Mouse (Mus musculus): ENCODE measurements at regions not wholly inside any gene's neighbourhood (a gene's known extent, or its start where the extent isn't known, plus 50 kb on each side); places are given as distances from the start of the nearest gene placed in this dataset.

GRCm38 (mm10) chr4:31493087-31493511, 470.8 kb upstream of the Map3k7 start:
- no peak for DNase-seq (ENCODE audit: low spot score in 2 of 2)

GRCm38 (mm10) chr4:31499888-31500287, 464.0 kb upstream of the Map3k7 start:
- no peak for DNase-seq (ENCODE audit: low spot score in 2 of 2)

DNA sequence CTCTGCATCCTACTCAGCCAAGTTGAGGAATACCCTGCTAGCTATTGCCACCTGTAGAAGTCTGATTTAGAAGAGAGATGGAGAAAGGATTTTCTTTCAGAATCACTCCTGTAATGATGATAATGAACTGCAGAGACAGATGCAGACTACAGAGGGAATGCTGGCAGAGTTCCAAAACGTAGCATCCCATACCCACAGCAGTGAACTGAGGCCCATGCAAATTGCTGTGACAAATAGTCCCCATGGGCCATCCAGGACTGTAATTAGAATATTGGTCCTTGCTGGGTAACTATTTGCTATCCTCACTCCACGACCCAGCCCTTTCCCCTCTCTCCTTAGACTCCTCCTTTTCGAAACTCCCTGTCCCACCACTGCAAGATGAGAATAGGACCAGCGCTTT, 463.5 kb upstream of the Map3k7 start:
- DNase-seq (ENCODE audit: low spot score in 2 of 2) = no peak

DNA sequence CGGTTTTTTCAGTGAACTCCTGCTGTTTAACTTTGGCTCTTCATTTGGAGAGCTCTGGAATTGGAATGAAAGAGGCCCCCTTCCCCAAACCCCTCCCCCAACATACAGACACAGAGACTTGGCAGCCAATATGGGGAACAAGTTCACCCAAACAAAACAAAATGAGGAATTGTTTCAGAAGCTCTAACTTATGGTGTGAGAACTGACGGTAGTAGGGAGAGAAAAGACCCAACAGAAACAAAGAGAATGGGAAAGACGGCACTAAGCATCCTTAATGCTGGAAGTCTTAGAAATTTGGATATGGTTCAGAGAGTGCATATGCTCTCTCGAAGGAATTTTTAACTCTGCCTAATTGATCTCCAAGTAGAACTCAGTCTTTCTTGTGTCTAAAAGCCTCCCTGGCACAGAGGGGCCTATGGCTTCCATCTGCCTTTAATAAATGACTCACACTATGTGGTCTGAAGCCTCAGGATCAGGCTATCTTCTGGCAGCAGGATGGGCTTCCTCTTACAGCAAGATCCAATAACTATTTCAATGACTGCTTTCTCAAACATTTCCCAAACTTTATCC, 438.2 kb upstream of the Map3k7 start:
- no peak for DNase-seq (ENCODE audit: low spot score in 2 of 2)

- no peak for DNase-seq (ENCODE audit: low spot score in 2 of 2)
Observed at GRCm38 (mm10) chr4:31536811-31537210, 427.1 kb upstream of the Map3k7 start.

GRCm38 (mm10) chr4:31553780-31554394, 410.0 kb upstream of the Map3k7 start:
- DNase-seq (ENCODE audit: low spot score in 2 of 2) = no peak

GRCm38 (mm10) chr4:31555077-31555476, 408.8 kb upstream of the Map3k7 start:
- DNase-seq (ENCODE audit: low spot score in 2 of 2) = no peak

- DNase-seq (ENCODE audit: low spot score in 2 of 2) = no peak
Observed at GRCm38 (mm10) chr4:31557261-31557660, 406.6 kb upstream of the Map3k7 start.

DNA sequence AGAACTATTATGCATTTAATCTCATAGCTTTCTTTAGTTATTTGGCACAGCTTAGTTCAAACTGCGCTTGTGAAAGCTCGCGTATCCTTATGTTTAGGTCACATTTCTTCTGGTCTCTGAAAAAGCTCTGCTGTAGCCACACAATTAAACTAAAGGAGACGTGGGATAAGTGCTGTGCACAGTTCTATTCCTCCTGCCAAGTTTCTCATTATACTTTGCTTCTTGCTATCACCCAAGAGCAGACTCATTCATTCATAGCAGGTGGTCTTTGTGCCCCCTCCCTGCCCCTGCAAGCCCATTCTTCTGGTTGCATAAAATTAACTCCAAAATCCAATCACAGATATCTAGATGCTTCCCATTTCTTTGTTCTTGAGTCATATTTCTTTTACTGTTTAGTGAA, 403.6 kb upstream of the Map3k7 start:
- DNase-seq (ENCODE audit: low spot score in 2 of 2) = no peak

DNA sequence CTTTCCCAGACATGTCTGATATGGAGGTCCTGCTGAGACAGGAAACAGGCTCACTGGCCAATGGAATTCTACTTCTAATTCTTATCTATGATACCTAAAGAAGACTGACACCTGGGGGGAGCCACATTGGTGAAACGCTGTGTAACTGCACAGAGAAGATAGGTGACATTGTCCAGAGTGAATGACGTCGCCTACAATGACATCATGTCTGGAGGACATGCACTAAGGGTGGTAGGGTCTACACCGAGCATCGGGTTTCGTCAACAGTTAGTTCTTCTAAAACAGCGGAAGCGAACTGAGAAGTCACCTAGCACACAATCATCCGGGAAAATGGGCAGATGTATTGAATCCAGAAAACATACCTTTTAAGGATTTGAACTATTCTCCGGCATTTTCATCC, 402.7 kb upstream of the Map3k7 start:
- no peak for DNase-seq (ENCODE audit: low spot score in 2 of 2)

- DNase-seq (ENCODE audit: low spot score in 2 of 2) = no peak
Observed at GRCm38 (mm10) chr4:31561823-31562222, 402.1 kb upstream of the Map3k7 start.

GRCm38 (mm10) chr4:31566158-31566557, 397.7 kb upstream of the Map3k7 start:
- DNase-seq (ENCODE audit: low spot score in 2 of 2) = no peak

DNA sequence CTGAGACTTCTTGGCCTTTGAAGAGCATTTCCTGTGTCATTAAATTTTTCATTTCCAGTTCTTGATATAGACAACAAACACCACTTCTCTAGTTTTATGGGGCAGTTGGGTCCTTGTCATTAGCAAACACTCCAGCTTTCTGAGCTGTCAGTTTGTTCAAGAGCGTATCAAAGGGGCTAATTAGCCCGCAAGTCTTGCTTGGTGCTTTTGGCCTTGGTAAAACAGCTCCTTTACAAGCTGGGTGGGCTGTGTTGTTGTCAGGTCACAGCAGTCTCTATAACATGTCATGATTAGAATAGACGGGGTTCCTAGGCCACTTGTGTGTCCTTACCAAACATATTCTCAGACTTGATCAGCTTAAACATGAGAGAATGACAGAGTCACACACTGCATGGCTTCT, 397.1 kb upstream of the Map3k7 start:
- DNase-seq (ENCODE audit: low spot score in 2 of 2) = no peak

- DNase-seq (ENCODE audit: low spot score in 2 of 2) = no peak
Observed at GRCm38 (mm10) chr4:31569687-31570086, 394.2 kb upstream of the Map3k7 start.

GRCm38 (mm10) chr4:31576982-31577579, 386.8 kb upstream of the Map3k7 start:
- DNase-seq (ENCODE audit: low spot score in 2 of 2) = no peak

DNA sequence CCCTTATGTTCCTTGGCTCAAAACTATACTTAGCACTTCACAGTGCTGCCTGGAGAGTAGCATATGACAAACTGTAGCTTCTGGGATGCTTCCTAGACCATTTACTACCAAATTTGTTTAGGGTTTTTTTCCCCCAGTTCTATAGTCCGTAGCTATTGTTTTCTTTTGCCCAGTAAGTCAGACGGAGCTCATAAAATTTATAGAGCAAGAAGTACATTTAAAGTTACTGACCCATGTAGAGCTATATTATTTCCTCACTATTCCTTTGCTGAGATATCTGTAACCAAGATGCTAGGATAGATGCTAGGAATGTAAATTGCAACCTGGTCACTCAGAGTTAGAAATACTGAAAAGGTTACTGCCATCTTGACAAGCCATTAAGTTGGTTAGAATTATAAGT, 380.4 kb upstream of the Map3k7 start:
- no peak for DNase-seq (ENCODE audit: low spot score in 2 of 2)

- no peak for DNase-seq (ENCODE audit: low spot score in 2 of 2)
Observed at GRCm38 (mm10) chr4:31584171-31584570, 379.7 kb upstream of the Map3k7 start.

DNA sequence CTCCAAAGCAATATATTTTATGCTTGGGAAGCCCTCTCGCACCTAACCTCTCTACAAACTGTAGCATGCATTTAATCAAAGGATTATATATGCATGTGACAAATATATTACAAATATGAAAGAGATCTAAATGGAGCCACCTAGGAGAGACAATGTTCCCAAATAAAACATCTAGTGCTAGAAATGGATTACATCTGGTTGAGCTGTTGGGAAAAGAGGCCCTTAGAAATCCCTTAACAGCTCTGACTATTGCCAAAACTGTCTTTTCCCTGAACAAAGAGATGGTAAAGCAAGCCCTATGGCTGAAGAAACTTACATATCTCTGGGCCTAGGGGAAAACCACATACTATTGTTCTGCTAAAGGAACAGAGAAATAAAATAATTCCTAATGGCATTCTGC, 369.8 kb upstream of the Map3k7 start:
- DNase-seq (ENCODE audit: low spot score in 2 of 2) = no peak

DNA sequence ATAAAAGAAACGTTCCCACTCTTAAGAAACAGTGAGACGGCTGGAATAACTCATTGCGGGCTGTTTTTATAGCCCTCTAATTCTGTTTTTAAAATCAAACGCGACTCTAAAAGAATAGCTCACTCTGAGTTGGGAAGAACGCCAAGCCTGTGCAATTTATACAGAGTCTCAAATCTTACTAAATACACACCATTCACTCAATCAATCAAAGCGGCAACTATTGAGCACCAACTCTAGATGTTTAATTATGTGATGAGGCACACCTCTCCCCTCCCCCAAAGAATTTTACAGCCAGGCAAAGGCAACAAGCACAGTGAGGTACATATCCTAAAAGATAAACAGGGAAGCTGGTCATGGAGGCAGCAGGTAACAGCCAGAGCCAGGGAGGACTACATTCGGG, 362.4 kb upstream of the Map3k7 start:
- no peak for DNase-seq (ENCODE audit: low spot score in 2 of 2)

DNA sequence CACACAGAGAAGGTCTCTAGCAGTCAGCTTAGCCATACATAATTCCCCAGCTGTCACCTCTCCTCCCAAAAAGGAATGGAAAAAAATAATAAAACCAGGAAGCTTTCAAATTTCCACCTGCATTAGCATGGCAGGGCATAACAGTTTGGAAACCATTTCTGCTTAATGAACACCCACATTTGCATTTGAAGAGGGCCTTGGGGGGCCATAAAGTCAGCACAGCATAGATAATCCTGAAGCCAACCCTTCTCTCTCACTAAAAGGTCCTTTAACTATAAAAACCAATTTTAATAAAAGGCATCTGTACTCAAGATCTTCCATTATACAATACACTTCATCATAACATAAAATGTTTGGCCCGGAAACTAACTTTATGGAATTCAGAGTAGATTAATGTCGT, 360.1 kb upstream of the Map3k7 start:
- no peak for DNase-seq (ENCODE audit: low spot score in 2 of 2)

DNA sequence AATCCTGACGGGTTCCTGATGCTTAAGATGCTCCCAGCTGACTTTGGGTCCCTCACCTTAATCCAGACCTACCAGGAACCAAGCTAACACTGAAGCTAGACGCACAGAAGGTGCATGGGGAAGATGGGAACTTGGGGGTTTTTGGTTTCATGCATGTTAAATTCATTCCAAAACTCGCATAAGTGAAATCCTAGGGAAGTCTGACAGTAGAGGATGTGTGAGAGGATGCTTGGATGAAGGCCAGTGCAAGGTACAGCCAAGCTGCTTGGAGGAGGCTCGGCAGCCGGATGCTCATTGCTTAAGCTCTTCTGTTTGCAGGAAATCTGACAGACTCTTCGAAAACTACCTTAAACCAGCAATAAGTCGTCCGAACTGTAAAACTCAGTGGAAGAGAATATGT, 355.1 kb upstream of the Map3k7 start:
- no peak for DNase-seq (ENCODE audit: low spot score in 2 of 2)

DNA sequence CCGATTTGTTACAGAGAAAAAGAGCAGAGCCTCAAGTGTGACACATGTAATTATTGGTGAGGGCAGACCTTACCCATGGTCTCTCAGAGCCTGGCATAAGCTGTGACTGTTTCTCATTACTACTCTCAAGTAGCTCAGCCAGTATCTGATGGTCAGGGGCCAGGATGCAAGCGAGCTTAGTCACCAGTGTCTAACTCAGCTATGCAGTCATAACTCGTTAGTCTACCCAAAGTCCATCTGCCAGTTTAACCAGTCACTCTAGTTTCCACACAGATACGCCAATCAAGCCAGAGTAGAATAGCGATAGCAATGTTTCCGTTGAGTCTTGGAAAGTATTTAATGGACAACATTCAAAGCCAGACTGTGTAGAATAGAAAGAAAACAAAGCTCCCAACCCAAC, 354.3 kb upstream of the Map3k7 start:
- no peak for DNase-seq (ENCODE audit: low spot score in 2 of 2)

GRCm38 (mm10) chr4:31612147-31612824, 351.6 kb upstream of the Map3k7 start:
- no peak for DNase-seq (ENCODE audit: low spot score in 2 of 2)

All from urinary bladder, postnatal 4 days (tissue).